Mouse (Mus musculus) lung, embryonic 14.5 days (tissue): ENCODE measurements at regions not wholly inside any gene's neighbourhood (a gene's known extent, or its start where the extent isn't known, plus 50 kb on each side); places are given as distances from the start of the nearest gene placed in this dataset.
A peak's percentile ranks its signal among the peaks of the same experiment; 100 is the strongest.

Source experiments
- ATAC-seq: fragments of 200-750 bp; cut with Nextera tagmentation; 2 replicates; pipeline ENCODE4 v1.8.0; 2017; ENCODE audit warnings: mild to moderate bottlenecking, moderate TSS enrichment, moderate library complexity; ENCODE audit not compliant: insufficient read depth
- DNase-seq: peaks from one replicate; pipeline ENCODE4 v3.0.0-alpha.2; 2015
- H3K27ac ChIP-seq: fragments of 300-500 bp; sonication (generic); 2 replicates; pipeline ENCODE4 v1.5.1; 2014; ENCODE audit warnings: low read depth, mild to moderate bottlenecking, moderate library complexity
- H3K27me3 ChIP-seq: fragments of 300-500 bp; sonication (generic); 2 replicates; pipeline ENCODE4 v1.6.1; 2014; ENCODE audit warnings: low read length, control low read depth; ENCODE audit not compliant: insufficient read depth
- H3K36me3 ChIP-seq: fragments of 300-500 bp; sonication (generic); 2 replicates; pipeline ENCODE4 v1.6.1; 2014; ENCODE audit warnings: control low read depth; ENCODE audit not compliant: insufficient read depth
- H3K4me1 ChIP-seq: fragments of 300-500 bp; sonication (generic); 2 replicates; pipeline ENCODE4 v1.6.1; 2014; ENCODE audit warnings: antibody characterized with exemption, control low read depth; ENCODE audit not compliant: insufficient read depth
- H3K4me2 ChIP-seq: fragments of 300-500 bp; sonication (generic); 2 replicates; pipeline ENCODE4 v1.6.1; 2014; ENCODE audit warnings: mild to moderate bottlenecking
- H3K4me3 ChIP-seq: fragments of 300-500 bp; sonication (generic); 2 replicates; pipeline ENCODE4 v1.5.1; 2014; ENCODE audit warnings: low read depth, low read length
- H3K9ac ChIP-seq: fragments of 300-500 bp; sonication (generic); 2 replicates; pipeline ENCODE4 v1.6.1; 2014
- H3K9me3 ChIP-seq: fragments of 300-500 bp; sonication (generic); 2 replicates; pipeline ENCODE4 v1.6.1; 2016; ENCODE audit warnings: low read depth, low read length, control low read depth
- CTCF ChIP-seq: IDR thresholded peaks from 2 replicates; pipeline ENCODE4 v1.5.1; 2016; ENCODE audit warnings: antibody characterized with exemption, low read depth
- WGBS: fragments of 180-500 bp; shearing (Covaris S2); extraction: QIAGEN DNeasy Blood & Tissue Kit; methylation state at CpG from one replicate; pipeline ENCODE4 v1.1.7; 2014; 5-methylcytosine and 5-hydroxymethylcytosine counted together

DNA sequence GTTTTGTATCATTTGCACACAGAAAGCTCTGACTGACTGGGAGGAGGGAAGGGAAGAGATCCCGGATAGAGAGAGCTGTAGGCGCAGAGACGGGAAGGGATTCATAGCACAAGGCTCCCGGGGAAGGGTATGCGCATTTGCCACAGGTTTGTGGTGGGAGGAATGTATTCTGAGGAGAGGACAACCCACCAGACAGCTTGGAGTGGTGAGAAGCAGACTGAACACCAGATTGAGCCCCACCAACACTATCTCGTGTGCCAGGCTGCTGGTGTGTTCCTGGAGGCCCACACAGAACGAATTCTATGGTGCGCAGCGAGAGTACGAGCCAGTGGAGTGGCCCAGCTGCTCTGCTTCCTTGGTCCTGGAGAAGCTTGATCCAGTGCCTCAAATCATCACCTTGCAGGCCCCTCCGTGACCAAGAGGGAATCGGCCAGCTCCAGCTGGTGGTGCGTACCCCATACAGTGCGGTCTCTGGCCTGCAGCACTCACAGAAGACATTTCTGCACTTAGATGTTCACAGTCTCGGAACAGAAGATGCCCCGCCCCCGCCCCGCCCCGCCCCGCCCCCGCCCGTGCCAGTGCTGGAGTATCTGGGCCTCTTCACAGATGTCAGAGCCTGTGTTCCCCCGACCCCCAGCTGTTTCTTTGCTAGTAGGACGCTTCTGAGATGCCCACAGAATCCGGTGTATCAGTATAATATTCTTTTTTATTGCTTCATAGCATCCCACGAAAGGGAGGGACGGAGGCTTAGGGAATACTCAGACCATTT is 92.8 kb upstream of the Tmem189 start:
- no peak for DNase-seq
- peak overlapping the region; percentile 49 for H3K4me2 ChIP-seq
- H3K4me3 ChIP-seq: no peak overlapping the region
- 0 out of 2 replicates have a peak, but pooled peaks have one; percentile 3 for ATAC-seq
- H3K27ac ChIP-seq: peak overlapping the region; percentile 91
- H3K27me3 ChIP-seq: no peaks in the 10 kb centered on the region
- H3K9ac ChIP-seq: peak overlapping the region; percentile 9; the same call in 1 of the 2 replicates
- H3K4me1 ChIP-seq: peaks cover 50% of the 10 kb centered on the region
- TF ChIP-seq CTCF: no peak
- whole genome bisulfite sequencing: 28% methylated on average over 27 of the region's 27 CpGs
- H3K9me3 ChIP-seq: no peaks in the 10 kb centered on the region
- no peaks in the 10 kb centered on the region for H3K36me3 ChIP-seq

DNA sequence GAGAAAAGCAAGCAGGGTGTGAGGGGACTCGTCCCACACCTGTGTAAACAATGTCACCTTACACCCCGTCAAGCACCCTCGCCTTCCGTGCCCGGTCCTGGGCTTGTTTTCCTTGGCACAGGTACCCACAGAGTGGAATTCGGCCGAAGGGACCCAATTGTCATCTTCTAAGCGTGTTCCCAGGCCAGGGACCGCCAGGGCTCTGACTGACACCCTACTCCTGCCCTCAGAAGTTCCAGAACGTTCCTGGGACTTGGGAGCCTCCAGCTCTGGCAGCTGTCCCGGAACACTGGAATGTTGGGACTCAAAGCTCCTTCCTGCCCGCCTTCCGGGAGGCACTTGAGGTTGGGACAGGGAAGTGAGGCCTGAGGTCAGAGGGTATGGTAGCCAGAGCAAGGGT is 91.9 kb upstream of the Tmem189 start:
- Histone ChIP-seq H3K27me3 (no peaks in the 10 kb centered on the region), H3K4me3 (no peak overlapping the region), H3K9ac (no peak overlapping the region), H3K27ac (peak overlapping the region; percentile 91), H3K4me1 (peaks cover 50% of the 10 kb centered on the region), H3K4me2 (peak overlapping the region; percentile 49; the same call in 1 of the 2 replicates), H3K36me3 (no peaks in the 10 kb centered on the region), H3K9me3 (no peaks in the 10 kb centered on the region)
- TF ChIP-seq CTCF: no peak
- 18% methylated on average over 13 of the region's 13 CpGs for WGBS
- DNase-seq: peak; percentile 87
- peak; percentile 30 for ATAC-seq

DNA sequence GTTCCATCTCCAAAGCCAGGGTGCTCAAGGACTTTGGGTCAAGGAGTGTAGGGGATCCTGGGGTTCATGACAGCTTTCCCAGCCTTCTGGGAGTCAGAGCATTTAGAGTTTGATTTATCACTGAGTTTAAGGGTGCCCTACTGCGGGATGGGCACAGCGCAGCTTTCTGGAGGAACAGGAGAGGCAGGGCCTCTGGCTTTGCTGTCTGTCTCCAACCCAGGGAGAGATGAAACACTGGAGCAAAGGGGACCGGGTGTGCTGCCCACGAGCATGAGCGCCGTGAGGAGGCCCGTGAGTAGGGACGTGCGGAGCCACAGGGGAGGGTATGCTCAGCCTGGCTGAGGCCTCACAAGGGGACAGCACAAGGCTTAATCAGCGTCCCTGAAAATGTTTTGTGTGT is 89.1 kb upstream of the Tmem189 start:
- no peak for TF ChIP-seq CTCF
- WGBS: 51% methylated on average over 10 of the region's 10 CpGs
- H3K27ac ChIP-seq: peak overlapping the region; percentile 98

GRCm38 (mm10) chr2:167778271-167778670 is 88.6 kb upstream of the Tmem189 start:
- no peak for DNase-seq
- peak overlapping the region; percentile 80 for H3K4me2 ChIP-seq
- peak overlapping the region; percentile 98 for H3K27ac ChIP-seq
- peak overlapping the region; percentile 49 for H3K4me3 ChIP-seq
- peak overlapping the region; percentile 63 for H3K9ac ChIP-seq
- ATAC-seq: no peak
- 36% methylated on average over 4 of the region's 4 CpGs for WGBS
- no peak for TF ChIP-seq CTCF
- no peaks in the 10 kb centered on the region for H3K36me3 ChIP-seq
- peaks cover 57% of the 10 kb centered on the region for H3K4me1 ChIP-seq
- H3K9me3 ChIP-seq: no peaks in the 10 kb centered on the region
- no peaks in the 10 kb centered on the region for H3K27me3 ChIP-seq

More for the DNA sequence above, 89.1 kb upstream of the Tmem189 start:
- Histone ChIP-seq H3K9me3 (no peaks in the 10 kb centered on the region), H3K9ac (peak overlapping the region; percentile 63), H3K4me2 (peak overlapping the region; percentile 80), H3K4me3 (no peak overlapping the region), H3K4me1 (peaks cover 60% of the 10 kb centered on the region), H3K36me3 (no peaks in the 10 kb centered on the region), H3K27me3 (no peaks in the 10 kb centered on the region)
- DNase-seq: no peak
- no peak for ATAC-seq

GRCm38 (mm10) chr2:167777331-167778085 is 87.9 kb upstream of the Tmem189 start:
- Histone ChIP-seq H3K27me3 (no peaks in the 10 kb centered on the region), H3K4me1 (peaks cover 50% of the 10 kb centered on the region), H3K27ac (peak overlapping the region; percentile 98), H3K4me2 (peak overlapping the region; percentile 80), H3K4me3 (peak overlapping the region; percentile 49), H3K36me3 (no peaks in the 10 kb centered on the region), H3K9ac (peak overlapping the region; percentile 63), H3K9me3 (no peaks in the 10 kb centered on the region)
- peak; percentile 68 for ATAC-seq
- under 1% methylated on average over 33 of the region's 33 CpGs for WGBS
- DNase-seq: peak; percentile 92
- no peak for TF ChIP-seq CTCF

DNA sequence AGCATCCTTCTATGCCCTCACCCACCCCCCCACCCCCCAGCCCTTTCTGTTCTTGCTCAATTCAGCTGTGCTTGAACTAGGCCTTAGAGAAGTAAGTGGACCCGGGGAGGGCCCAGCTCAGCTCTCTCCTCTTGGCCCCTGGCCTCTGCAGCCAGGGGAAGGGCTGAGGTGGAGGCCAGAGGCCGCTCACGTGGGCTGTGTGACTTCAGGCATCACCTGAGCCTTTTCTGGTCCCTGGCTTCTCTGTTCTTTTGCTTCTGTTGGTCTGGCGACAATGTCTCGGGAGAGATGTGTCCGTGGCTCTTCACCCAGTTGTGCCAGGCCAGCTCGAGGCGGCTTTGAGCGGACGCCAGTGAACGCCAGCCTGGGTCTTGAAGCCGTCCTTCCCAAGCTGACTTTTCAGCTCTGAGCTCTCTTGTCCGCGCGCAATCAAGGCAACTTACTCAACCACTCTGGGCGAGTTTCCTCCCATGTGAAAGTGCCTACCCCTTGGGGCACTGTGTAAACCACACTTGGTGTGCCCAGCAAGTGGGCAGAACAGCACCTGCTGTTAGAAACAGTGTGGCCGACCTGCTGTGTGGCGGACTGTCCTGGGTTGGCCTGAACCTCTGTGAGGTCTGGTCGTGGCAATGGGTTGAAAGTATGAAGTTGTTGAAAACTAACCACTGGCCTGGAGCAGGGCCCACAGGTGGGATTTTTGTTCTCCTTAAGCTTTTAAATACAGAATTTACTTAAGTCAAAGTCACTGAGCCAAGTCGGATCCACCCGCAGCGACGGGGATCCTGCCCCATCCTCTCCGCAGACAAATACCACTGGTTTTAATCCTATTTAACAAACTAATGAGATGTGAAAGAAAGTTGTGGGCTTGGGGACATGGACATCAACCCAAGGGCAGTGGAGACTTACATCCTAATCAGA is 86.9 kb upstream of the Tmem189 start:
- no peaks in the 10 kb centered on the region for H3K27me3 ChIP-seq
- H3K27ac ChIP-seq: peak overlapping the region; percentile 98
- ATAC-seq (no peak), DNase-seq (no peak)
- H3K36me3 ChIP-seq: no peaks in the 10 kb centered on the region
- no peak for TF ChIP-seq CTCF
- no peak overlapping the region for H3K9ac ChIP-seq
- no peak overlapping the region for H3K4me3 ChIP-seq
- WGBS: 75% methylated on average over 24 of the region's 24 CpGs
- peaks cover 40% of the 10 kb centered on the region for H3K4me1 ChIP-seq
- H3K4me2 ChIP-seq: peak overlapping the region; percentile 80
- no peaks in the 10 kb centered on the region for H3K9me3 ChIP-seq
